Mouse (Mus musculus): ENCODE data around the gene 4930442H23Rik.
"Not testable (repeated sequence)": the region's sequence is repeated elsewhere in the genome, so short reads cannot be mapped to it uniquely, and the experiment has no call there.

4930442H23Rik gene

GRCm38 (mm10) chr10:81198230-81198629, 14.6 kb upstream of the 4930442H23Rik start:
- peak; percentile 67 to 85 for DNase-seq (ENCODE audit: low spot score in 2 of 2)

- DNase-seq (ENCODE audit: low spot score in 2 of 2) = no peak
These were observed 13.7 kb upstream of the 4930442H23Rik start for GRCm38 (mm10) chr10:81197305-81197704.

- no peak for DNase-seq (ENCODE audit: low spot score in 2 of 2)
These were observed 12.9 kb upstream of the 4930442H23Rik start for GRCm38 (mm10) chr10:81196470-81197065.

- no peak for DNase-seq (ENCODE audit: low spot score in 2 of 2)
These were observed 11.7 kb upstream of the 4930442H23Rik start for GRCm38 (mm10) chr10:81195300-81195699.

- DNase-seq (ENCODE audit: low spot score in 2 of 2) = no peak
These were observed 10.5 kb upstream of the 4930442H23Rik start for GRCm38 (mm10) chr10:81193991-81194774.

GRCm38 (mm10) chr10:81192968-81193501, 9.4 kb upstream of the 4930442H23Rik start:
- peak in 1 of 2 experiments; percentile 64 for DNase-seq (ENCODE audit: low spot score in 2 of 2)

- peak; percentile 88 to 90 for DNase-seq (ENCODE audit: low spot score in 2 of 2)
These were observed 8.8 kb upstream of the 4930442H23Rik start for GRCm38 (mm10) chr10:81192270-81192967.

- DNase-seq (ENCODE audit: low spot score in 2 of 2) = no peak
These were observed 7.8 kb upstream of the 4930442H23Rik start for GRCm38 (mm10) chr10:81191342-81191982.

GRCm38 (mm10) chr10:81190912-81191321, 7.3 kb upstream of the 4930442H23Rik start:
- no peak for DNase-seq (ENCODE audit: low spot score in 2 of 2)

- no peak for DNase-seq (ENCODE audit: low spot score in 2 of 2)
These were observed 6.7 kb upstream of the 4930442H23Rik start for GRCm38 (mm10) chr10:81190236-81190911.

- no peak for DNase-seq (ENCODE audit: low spot score in 2 of 2)
These were observed 6.2 kb upstream of the 4930442H23Rik start for GRCm38 (mm10) chr10:81189821-81190220.

- no peak for DNase-seq (ENCODE audit: low spot score in 2 of 2)
These were observed 3.5 kb upstream of the 4930442H23Rik start for GRCm38 (mm10) chr10:81187161-81187560.

- DNase-seq (ENCODE audit: low spot score in 2 of 2) = no peak
These were observed 1.1 kb upstream of the 4930442H23Rik start for GRCm38 (mm10) chr10:81184765-81185164.

- DNase-seq (ENCODE audit: low spot score in 2 of 2) = peak; percentile 98 to 99
These were observed 1.0 kb downstream of the 4930442H23Rik start, which contains the start of gene Dapk3 for GRCm38 (mm10) chr10:81182336-81183333. Dapk3 (plus strand) TSS chr10:81183005.

- DNase-seq (ENCODE audit: low spot score in 2 of 2) = not testable (repeated sequence)
These were observed 1.8 kb downstream of the 4930442H23Rik start for GRCm38 (mm10) chr10:81181860-81182259.

GRCm38 (mm10) chr10:81180946-81181345, 2.7 kb downstream of the 4930442H23Rik start:
- DNase-seq (ENCODE audit: low spot score in 2 of 2) = no peak

GRCm38 (mm10) chr10:81179451-81180342, 4.0 kb downstream of the 4930442H23Rik start:
- DNase-seq (ENCODE audit: low spot score in 2 of 2) = no peak

GRCm38 (mm10) chr10:81178927-81179326, 4.7 kb downstream of the 4930442H23Rik start:
- DNase-seq (ENCODE audit: low spot score in 2 of 2) = no peak

Data from frontal cortex, postnatal 36 days (tissue).